Mouse (Mus musculus): ENCODE measurements at regions not wholly inside any gene's neighbourhood (a gene's known extent, or its start where the extent isn't known, plus 50 kb on each side); places are given as distances from the start of the nearest gene placed in this dataset.
A peak's percentile ranks its signal among the peaks of the same experiment; 100 is the strongest.

DNA sequence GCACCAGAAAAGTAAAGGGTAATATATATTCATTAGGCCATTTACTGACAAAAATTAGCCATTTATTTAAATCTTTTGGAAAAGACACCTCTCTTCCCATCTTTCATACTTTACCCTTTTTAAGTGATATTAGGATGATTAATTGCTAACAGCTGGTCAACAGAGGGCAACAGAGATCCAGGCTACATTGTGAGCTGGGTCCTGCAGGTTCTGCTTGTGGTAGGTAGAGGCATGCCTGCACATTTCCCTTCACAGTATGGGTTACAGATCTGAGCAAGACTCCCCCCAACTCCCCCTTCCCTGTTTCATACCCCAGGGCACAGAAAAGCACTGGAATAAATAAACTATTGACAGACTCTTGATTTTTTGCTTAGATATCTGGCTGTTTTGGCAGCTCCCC is 408.1 kb downstream of the Plod2 start:
- TF ChIP-seq CTCF (IDR thresholded peaks at IDR 0.05; ENCODE audit: low read depth) (peak; percentile 26; the same call in 1 of the 2 replicates), EP300 (optimal IDR thresholded peaks at IDR 0.05) (no peak)
